8 mouse cellular contexts compared by ENCODE assay signal in the genomic region with DNA sequence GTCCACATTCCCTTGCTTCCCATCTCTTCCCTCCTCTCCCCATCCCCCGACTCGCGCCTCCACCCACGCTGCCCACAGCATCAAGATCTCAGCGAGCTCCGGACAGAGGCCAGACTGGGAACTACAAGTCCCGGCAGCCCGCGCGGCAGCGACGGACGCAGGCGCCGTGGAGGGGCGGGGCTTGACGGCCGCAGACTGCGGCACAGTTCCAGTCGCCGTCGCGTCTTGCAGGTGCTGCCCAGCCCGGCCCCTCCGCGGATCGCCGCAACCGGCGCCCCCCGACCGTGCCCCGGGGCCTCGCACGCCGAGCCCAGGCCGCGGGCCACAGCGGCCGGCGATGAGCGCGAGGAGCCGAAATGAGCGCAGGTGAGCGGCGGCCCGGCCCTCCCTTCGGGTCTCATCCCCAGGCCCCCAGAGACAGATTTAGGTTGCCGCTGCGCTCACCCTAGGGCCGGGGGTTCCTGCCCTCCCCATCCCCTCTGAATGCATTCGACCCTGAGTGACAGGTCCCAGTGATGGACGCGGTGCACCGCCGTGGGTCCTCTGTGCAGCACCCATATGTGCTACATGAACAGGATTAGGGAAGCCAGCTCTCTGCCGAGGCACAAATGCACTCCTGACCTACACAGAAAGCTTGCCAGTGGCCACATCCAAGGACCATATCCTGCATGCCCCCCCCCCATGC. TPM values are rescaled to one million over a fixed set of nuclear protein-coding genes. Genes with fewer than 3 reads are reported as not detected.
DNase-seq lines count a peak whose midpoint lies in the region; ATAC-seq lines count a peak whose summit lies in the region.

Gene Atp13a2, plus strand, starts transcription at position 163 of the 685 bp plus-strand sequence.

- H3K27me3 ChIP-seq in megakaryocyte, embryonic 14.5 days (replicated peaks): no peaks in the 10 kb centered on the region

- no peaks in the 10 kb centered on the region for H3K9me3 ChIP-seq in megakaryocyte, embryonic 14.5 days

- H3K4me1 ChIP-seq in megakaryocyte, embryonic 14.5 days: peaks cover 87% of the 10 kb centered on the region

- peak; percentile 92 for DNase-seq in ZHBTc4 (ENCODE audit: low read depth, low spot score)
- peak; percentile 83 for DNase-seq in gastrocnemius, adult 8-10 months (ENCODE audit: low spot score in 2 of 2)
- DNase-seq in hindlimb bud, embryonic 11.5 days (ENCODE audit: extremely low spot score, low read depth, low spot score): peak; percentile 30
- peak; percentile 85 to 93 for DNase-seq in left cerebral cortex, adult 8-10 months (ENCODE audit: low spot score in 2 of 2)
- DNase-seq in right cerebral cortex, postnatal 10 days (ENCODE audit: low spot score in 2 of 2): peak; percentile 95 to 96
- peak; percentile 91 for DNase-seq in urinary bladder, postnatal 25 days (ENCODE audit: low spot score)

- peaks cover 30% of the 10 kb centered on the region for H3K36me3 ChIP-seq in megakaryocyte, embryonic 14.5 days (replicated peaks; ENCODE audit: low read length)

- H3K4me3 ChIP-seq in megakaryocyte, embryonic 14.5 days (replicated peaks): peak within 1 kb of the TSS; percentile 100

- peak; percentile 23; the same call in 1 of the 2 replicates for ATAC-seq in common myeloid progenitor, adult 5-6 weeks (replicated peaks; ENCODE audit: low read depth, poor library complexity, severe bottlenecking)

RNA-seq across cellular contexts. Expression of gene Atp13a2, which starts in this region (rescaled TPM):
- 33.6 and 63.3 TPM in 2 replicates for total RNA-seq in common myeloid progenitor, adult 5-6 weeks (2017)
- total RNA-seq in gastrocnemius, adult 8-10 months (2022): 10 to 100 TPM; 17.2 to 22.5 (median 18.4) TPM
- total RNA-seq in left cerebral cortex, adult 8-10 months (2022): 100 to 1,000 TPM; 141 to 156 (median 150) TPM
- 373 and 691 TPM in 2 replicates for polyA plus RNA-seq in megakaryocyte, embryonic 14.5 days (2012; ENCODE audit: insufficient read depth, low replicate concordance)

Comparison
In these comparisons a context has a peak if more than half of its experiments do, and no peak if none do; other contexts are left out.
1. Peak in every context shown above with its lines: DNase-seq, ATAC-seq and H3K4me3 ChIP-seq.
2. DNase-seq: peak in every context shown above with its lines; median percentile 96 in right cerebral cortex, postnatal 10 days; 92 in ZHBTc4; 91 in urinary bladder, postnatal 25 days; 89 in left cerebral cortex, adult 8-10 months; 83 in gastrocnemius, adult 8-10 months; 30 in hindlimb bud, embryonic 11.5 days.